Mouse (Mus musculus) right cerebral cortex, postnatal 14 days (tissue): ENCODE data around the gene Sepsecs.

Source experiments
- DNase-seq: peaks from one replicate; pipeline ENCODE4 v3.0.0; 2022

Sepsecs gene

DNA sequence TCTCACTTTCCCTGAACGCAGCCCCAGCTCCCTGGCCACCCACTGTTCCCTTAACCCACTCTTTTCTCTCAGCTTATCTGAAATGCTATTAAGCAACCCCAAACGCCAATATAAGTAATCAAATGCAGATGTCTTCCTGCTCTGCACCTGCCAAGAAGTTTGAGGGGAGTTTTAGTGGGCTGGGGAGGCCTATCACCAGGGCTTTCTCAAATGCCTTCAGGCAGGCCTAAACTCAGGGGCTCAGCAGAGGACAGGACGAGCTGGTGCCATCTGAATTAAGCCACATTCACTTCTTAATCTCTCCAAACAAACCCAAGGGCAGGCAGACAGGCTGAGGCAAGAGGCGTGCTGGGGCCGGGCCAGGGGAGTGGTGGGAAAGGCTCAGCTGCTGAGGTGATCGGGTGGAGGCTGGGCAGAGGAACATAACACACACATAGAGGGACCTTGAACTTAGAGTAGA is 64.9 kb downstream of the Sepsecs start:
- DNase-seq = no peak

DNA sequence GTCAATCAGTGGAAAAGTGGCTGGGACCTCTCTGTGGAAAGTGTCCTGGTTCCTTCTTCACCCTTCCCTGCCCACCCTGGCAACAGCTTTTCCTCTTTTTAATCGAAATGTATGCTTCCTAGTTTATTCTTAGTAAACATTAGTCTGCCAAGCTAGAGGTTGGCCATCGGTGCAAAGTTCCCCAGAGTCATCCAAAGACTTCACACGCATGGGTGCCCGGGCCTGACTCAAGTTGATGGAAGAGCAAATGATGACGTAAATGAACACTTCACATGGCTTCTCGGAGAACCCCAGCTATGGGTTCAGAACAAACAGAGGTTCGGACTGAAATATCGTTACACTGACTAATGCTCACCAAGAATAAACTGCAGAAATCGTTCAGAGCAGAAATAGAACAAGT is 78.9 kb downstream of the Sepsecs start:
- no peak for DNase-seq
